Comparison of ENCODE assay signal across 11 mouse cellular contexts in the genomic region with DNA sequence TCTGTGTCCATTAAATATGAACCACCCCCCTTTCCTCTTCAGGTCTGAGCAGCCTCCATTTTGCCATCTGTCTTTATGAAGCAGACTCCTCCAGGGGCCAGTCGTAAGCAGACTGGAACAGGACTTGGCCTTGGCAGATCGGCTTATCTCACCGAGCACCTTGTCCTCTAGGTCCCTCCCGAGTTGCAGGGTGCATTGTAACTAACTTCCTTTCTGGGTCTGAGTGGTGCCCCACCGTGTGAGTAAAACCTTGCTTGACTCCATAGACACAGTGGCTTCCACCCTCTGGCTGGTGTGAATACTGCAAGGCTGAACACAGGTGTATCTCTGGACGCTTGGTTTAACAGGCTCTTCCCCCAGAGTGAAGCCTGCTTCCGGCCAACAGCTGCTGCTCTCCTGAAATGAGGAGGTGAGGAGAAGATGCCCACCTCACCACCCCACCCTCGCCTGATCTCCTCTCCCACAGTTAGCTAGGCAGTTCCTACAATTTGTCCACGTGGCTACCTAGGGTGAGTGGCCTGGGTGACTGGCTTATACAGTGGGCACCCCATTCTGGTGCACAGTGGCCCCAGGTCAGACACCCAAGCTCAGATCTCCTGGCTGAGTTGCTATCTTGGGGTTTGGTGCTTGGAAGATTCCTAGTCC.
DNase-seq lines count a peak whose midpoint lies in the region; ATAC-seq and TF ChIP-seq lines count a peak whose summit lies in the region.
"Had no signal": no experiment of that assay in that cellular context is flagged by ENCODE, and none has a peak within 500 bp of the region (broad histone marks: within the 10 kb centered on the region; RNA-seq: fewer than 3 reads in every experiment).

No protein-coding gene starts in this region.

- no peaks in the 10 kb centered on the region for H3K9me3 ChIP-seq in lung, embryonic 16.5 days (ENCODE audit: control insufficient read depth, low read length)
- H3K9me3 ChIP-seq in hindbrain, postnatal 0 days (ENCODE audit: low read length), result no peaks in the 10 kb centered on the region

- H3K4me1 ChIP-seq in lung, embryonic 16.5 days (replicated peaks; ENCODE audit: control insufficient read depth, insufficient read depth, low read length), result peaks cover 33% of the 10 kb centered on the region
- peaks cover 11% of the 10 kb centered on the region; the same call in 1 of the 2 replicates for H3K4me1 ChIP-seq in hindbrain, postnatal 0 days (ENCODE audit: insufficient read depth, low read length)

- H3K36me3 ChIP-seq in lung, embryonic 16.5 days (ENCODE audit: control insufficient read depth, insufficient read depth, low read length), result no peaks in the 10 kb centered on the region
- H3K36me3 ChIP-seq in hindbrain, postnatal 0 days (ENCODE audit: insufficient read depth, low read length), result no peaks in the 10 kb centered on the region

- H3K27me3 ChIP-seq in lung, embryonic 16.5 days (ENCODE audit: control insufficient read depth, insufficient read depth, low read depth, low read length), result peaks cover 4% of the 10 kb centered on the region
- peaks cover 8% of the 10 kb centered on the region; the same call in 1 of the 2 replicates for H3K27me3 ChIP-seq in hindbrain, postnatal 0 days (ENCODE audit: insufficient read depth, low read length)

- H3K4me3 ChIP-seq in lung, embryonic 16.5 days (ENCODE audit: low read length), result no peak overlapping the region
- H3K4me3 ChIP-seq in hindbrain, postnatal 0 days (ENCODE audit: low read length), result no peak overlapping the region
- H3K4me3 ChIP-seq: myocyte had no signal

- peak overlapping the region; percentile 44; the same call in 1 of the 2 replicates for H3K27ac ChIP-seq in lung, embryonic 16.5 days (ENCODE audit: low read length)
- no peak overlapping the region for H3K27ac ChIP-seq in hindbrain, postnatal 0 days

- peak; percentile 46; the same call in 1 of the 2 replicates for ATAC-seq in lung, embryonic 16.5 days (ENCODE audit: low read depth)
- peak; percentile 85 for ATAC-seq in erythroblast, adult 5-6 weeks (replicated peaks; ENCODE audit: low FRiP score, poor library complexity, severe bottlenecking)
- no peak for ATAC-seq in hindbrain, postnatal 0 days
- ATAC-seq: Patski had no signal

- 52% methylated on average over 9 of the region's 9 CpGs for WGBS in lung, embryonic 16.5 days
- 58% methylated on average over 9 of the region's 9 CpGs for WGBS in hindbrain, postnatal 0 days

- H3K9ac ChIP-seq in lung, embryonic 16.5 days (ENCODE audit: low read length), result no peak overlapping the region
- H3K9ac ChIP-seq in hindbrain, postnatal 0 days (replicated peaks; ENCODE audit: low read length), result no peak overlapping the region

- no peak overlapping the region for H3K4me2 ChIP-seq in lung, embryonic 16.5 days (ENCODE audit: low read depth, low read length)
- H3K4me2 ChIP-seq in hindbrain, postnatal 0 days (ENCODE audit: low read depth, low read length), result no peak overlapping the region

- peak; percentile 42; the same call in 1 of the 2 replicates for TF ChIP-seq CTCF in hindbrain, postnatal 0 days (IDR thresholded peaks at IDR 0.05; ENCODE audit: low read depth)

- DNase-seq in lung, postnatal 4 days, result no peak
- DNase-seq in hindbrain, postnatal 0 days (ENCODE audit: low spot score), result no peak
- DNase-seq in spleen, postnatal 36 days (ENCODE audit: low spot score in 2 of 2), result peak; percentile 39 to 44
- DNase-seq in layer of hippocampus, adult 11-12 months (ENCODE audit: low spot score), result no peak
- no peak for DNase-seq in adrenal gland, postnatal 4 days (ENCODE audit: low spot score in 2 of 2)
- DNase-seq: cerebellum, adult 9-11 months; left cerebral cortex, postnatal 4 days had no signal

Comparison
In these comparisons a context has a peak if more than half of its experiments do, and no peak if none do; other contexts are left out.
1. DNase-seq: peak in spleen, postnatal 36 days (2 of 2); none in lung, postnatal 4 days (0 of 2), hindbrain, postnatal 0 days (single experiment), layer of hippocampus, adult 11-12 months (single experiment) and adrenal gland, postnatal 4 days (0 of 2).